Mouse (Mus musculus) stomach, postnatal 0 days (tissue): Measurements from ENCODE around the gene Krtap16-1.

Experiments
- CTCF ChIP-seq: IDR thresholded peaks from 2 replicates; pipeline ENCODE4 v1.5.1; 2016; ENCODE audit warnings: antibody characterized with exemption, low read depth, mild to moderate bottlenecking, moderate library complexity
- EP300 ChIP-seq: optimal IDR thresholded peaks from 2 replicates; pipeline ENCODE3; 2016; ENCODE audit warnings: antibody characterized with exemption

DNA sequence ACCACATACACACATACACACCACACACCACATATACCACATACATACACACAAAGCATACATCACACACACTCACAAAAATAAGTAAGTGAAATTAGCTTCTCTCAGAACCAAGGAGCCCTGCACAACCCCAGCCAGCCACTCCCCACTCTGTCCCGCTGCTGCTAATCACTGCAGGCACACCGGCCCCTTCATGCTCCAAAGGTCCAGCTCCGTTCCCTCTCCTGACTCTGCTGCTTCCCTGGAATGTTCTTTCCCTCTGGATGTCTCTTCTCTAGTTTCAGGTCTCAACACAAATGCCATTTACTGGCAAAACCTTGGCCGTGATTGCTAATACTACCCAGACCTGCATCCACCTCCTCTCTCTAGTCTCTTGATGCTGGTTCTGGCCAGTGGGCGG is 24.3 kb upstream of the Krtap16-1 start:
- TF ChIP-seq CTCF, result no peak
- TF ChIP-seq EP300, result no peak
